Mouse (Mus musculus) cerebellum, adult 9-10 months (tissue): ENCODE measurements around the gene Lrrn4cl.
"Not testable (repeated sequence)": the region's sequence is repeated elsewhere in the genome, so short reads cannot be mapped to it uniquely, and the experiment has no call there.

Experiments
- DNase-seq: peaks from one replicate; pipeline ENCODE4 v3.0.0; 2022

The Lrrn4cl gene

GRCm38 (mm10) chr19:8839103-8839907 is 11.3 kb upstream of the Lrrn4cl start, which contains the start of gene Gng3:
Gene Gng3 (minus strand): TSS chr19:8839194.
- peak; percentile 94 for DNase-seq

- DNase-seq, result peak; percentile 87
Measured at GRCm38 (mm10) chr19:8839908-8840791, 10.4 kb upstream of the Lrrn4cl start.

- peak; percentile 66 for DNase-seq
Measured at GRCm38 (mm10) chr19:8841012-8841411, 9.6 kb upstream of the Lrrn4cl start.

GRCm38 (mm10) chr19:8842961-8843360 is 7.6 kb upstream of the Lrrn4cl start:
- no peak for DNase-seq

- DNase-seq, result peak; percentile 85
Measured at GRCm38 (mm10) chr19:8844371-8845129, 6.0 kb upstream of the Lrrn4cl start.

GRCm38 (mm10) chr19:8848356-8848755 is 2.2 kb upstream of the Lrrn4cl start:
- DNase-seq, result no peak

- DNase-seq, result peak; percentile 10
Measured at GRCm38 (mm10) chr19:8851639-8852038, 1.1 kb downstream of the Lrrn4cl start.

GRCm38 (mm10) chr19:8852236-8852928 is 1.8 kb downstream of the Lrrn4cl start:
- no peak for DNase-seq

GRCm38 (mm10) chr19:8853117-8853516 is 2.5 kb downstream of the Lrrn4cl start:
- no peak for DNase-seq

- peak; percentile 27 for DNase-seq
Measured at GRCm38 (mm10) chr19:8857689-8858088, 7.1 kb downstream of the Lrrn4cl start.

- DNase-seq, result no peak
Measured at GRCm38 (mm10) chr19:8859018-8859417, 8.4 kb downstream of the Lrrn4cl start.

GRCm38 (mm10) chr19:8864265-8864664 is 13.7 kb downstream of the Lrrn4cl start:
- DNase-seq, result no peak

- not testable (repeated sequence) for DNase-seq
Measured at GRCm38 (mm10) chr19:8870381-8870780, 19.8 kb downstream of the Lrrn4cl start.

GRCm38 (mm10) chr19:8870838-8871237 is 20.3 kb downstream of the Lrrn4cl start:
- no peak for DNase-seq

GRCm38 (mm10) chr19:8871267-8872186 is 21.0 kb downstream of the Lrrn4cl start, which contains the start of gene Ubxn1:
Gene Ubxn1 (plus strand): TSS chr19:8871496.
- DNase-seq, result peak; percentile 98

- no peak for DNase-seq
Measured at GRCm38 (mm10) chr19:8872266-8872840, 21.8 kb downstream of the Lrrn4cl start.

GRCm38 (mm10) chr19:8875031-8875430 is 24.5 kb downstream of the Lrrn4cl start:
- no peak for DNase-seq

GRCm38 (mm10) chr19:8880311-8881033 is 29.9 kb downstream of the Lrrn4cl start, which contains the start of gene Uqcc3:
Gene Uqcc3 (minus strand): TSS chr19:8880923.
- DNase-seq, result peak; percentile 92

GRCm38 (mm10) chr19:8881034-8881392 is 30.4 kb downstream of the Lrrn4cl start:
- DNase-seq, result no peak

- no peak for DNase-seq
Measured at GRCm38 (mm10) chr19:8883616-8884015, 33.0 kb downstream of the Lrrn4cl start, which contains the start of the genes Lbhd1 and Gm49403. Gene Lbhd1 (plus strand): TSS chr19:8883732. Gene Gm49403 (plus strand): TSS chr19:8883930.
